Comparison of ENCODE assay signal across 12 mouse cellular contexts in genomic region chr16:16829671-16830070, GRCm38 (mm10). TPM values are rescaled to one million over a fixed set of nuclear protein-coding genes. Genes with fewer than 3 reads are reported as not detected.
A peak's percentile ranks its signal among the peaks of the same experiment; 100 is the strongest.
DNase-seq lines count a peak whose midpoint lies in the region; ATAC-seq lines count a peak whose summit lies in the region.
"Had no signal": no experiment of that assay in that cellular context is flagged by ENCODE, and none has a peak within 500 bp of the region (broad histone marks: within the 10 kb centered on the region; RNA-seq: fewer than 3 reads in every experiment).

No protein-coding gene starts in this region.

- no peaks in the 10 kb centered on the region for H3K4me1 ChIP-seq in heart, embryonic 12.5 days (replicated peaks)
- no peaks in the 10 kb centered on the region for H3K4me1 ChIP-seq in neural tube, embryonic 11.5 days (ENCODE audit: control insufficient read depth, insufficient read depth, low read length)
- peaks cover 6% of the 10 kb centered on the region for H3K4me1 ChIP-seq in limb, embryonic 15.5 days
- 0 out of 2 replicates have a peak, but pooled peaks cover 7% of the 10 kb centered on the region for H3K4me1 ChIP-seq in neural tube, embryonic 15.5 days

- H3K4me2 ChIP-seq in heart, embryonic 12.5 days, result 0 out of 2 replicates have a peak overlapping the region, but pooled peaks have one; percentile 87
- H3K4me2 ChIP-seq in neural tube, embryonic 11.5 days (ENCODE audit: low read depth), result no peak overlapping the region
- no peak overlapping the region for H3K4me2 ChIP-seq in limb, embryonic 15.5 days
- peak overlapping the region; percentile 88 for H3K4me2 ChIP-seq in neural tube, embryonic 15.5 days

- no peaks in the 10 kb centered on the region for H3K9me3 ChIP-seq in heart, embryonic 12.5 days (replicated peaks)
- no peaks in the 10 kb centered on the region for H3K9me3 ChIP-seq in neural tube, embryonic 11.5 days (ENCODE audit: control insufficient read depth, low read length)
- no peaks in the 10 kb centered on the region for H3K9me3 ChIP-seq in limb, embryonic 15.5 days
- H3K9me3 ChIP-seq in neural tube, embryonic 15.5 days (replicated peaks), result no peaks in the 10 kb centered on the region

- H3K27me3 ChIP-seq in heart, embryonic 12.5 days (replicated peaks), result no peaks in the 10 kb centered on the region
- H3K27me3 ChIP-seq in neural tube, embryonic 11.5 days (ENCODE audit: control insufficient read depth, insufficient read depth, low read length), result no peaks in the 10 kb centered on the region
- no peaks in the 10 kb centered on the region for H3K27me3 ChIP-seq in limb, embryonic 15.5 days
- no peaks in the 10 kb centered on the region for H3K27me3 ChIP-seq in neural tube, embryonic 15.5 days (replicated peaks)

- 78% methylated on average over 3 of the region's 3 CpGs for WGBS in heart, embryonic 12.5 days
- WGBS in neural tube, embryonic 11.5 days, result 87% methylated on average over 3 of the region's 3 CpGs
- WGBS in limb, embryonic 15.5 days, result 86% methylated on average over 3 of the region's 3 CpGs
- WGBS in neural tube, embryonic 15.5 days, result 88% methylated on average over 3 of the region's 3 CpGs

- H3K27ac ChIP-seq in heart, embryonic 12.5 days (ENCODE audit: poor library complexity, severe bottlenecking), result no peak overlapping the region
- H3K27ac ChIP-seq in neural tube, embryonic 11.5 days (ENCODE audit: low read depth, low read length), result no peak overlapping the region
- H3K27ac ChIP-seq in limb, embryonic 15.5 days, result no peak overlapping the region
- H3K27ac ChIP-seq in neural tube, embryonic 15.5 days (replicated peaks), result no peak overlapping the region
- H3K27ac ChIP-seq: macrophage had no signal

- H3K9ac ChIP-seq in heart, embryonic 12.5 days, result no peak overlapping the region
- H3K9ac ChIP-seq in neural tube, embryonic 11.5 days (ENCODE audit: low read length), result no peak overlapping the region
- H3K9ac ChIP-seq in limb, embryonic 15.5 days, result no peak overlapping the region
- no peak overlapping the region for H3K9ac ChIP-seq in neural tube, embryonic 15.5 days (replicated peaks)

- H3K36me3 ChIP-seq in heart, embryonic 12.5 days, result no peaks in the 10 kb centered on the region
- H3K36me3 ChIP-seq in neural tube, embryonic 11.5 days (ENCODE audit: control insufficient read depth, insufficient read depth, low read length), result no peaks in the 10 kb centered on the region
- H3K36me3 ChIP-seq in limb, embryonic 15.5 days, result no peaks in the 10 kb centered on the region
- no peaks in the 10 kb centered on the region for H3K36me3 ChIP-seq in neural tube, embryonic 15.5 days

- no peak overlapping the region for H3K4me3 ChIP-seq in heart, embryonic 12.5 days
- no peak overlapping the region for H3K4me3 ChIP-seq in neural tube, embryonic 11.5 days (ENCODE audit: low read depth, low read length)
- H3K4me3 ChIP-seq in limb, embryonic 15.5 days, result no peak overlapping the region
- H3K4me3 ChIP-seq in neural tube, embryonic 15.5 days (replicated peaks), result peak overlapping the region; percentile 74

- no peak for DNase-seq in heart, adult 18-20 months
- DNase-seq in neural tube, embryonic 11.5 days (ENCODE audit: low spot score), result no peak
- DNase-seq in neural tube, embryonic 10.5 days (ENCODE audit: extremely low spot score, low spot score), result no peak
- no peak for DNase-seq in layer of hippocampus, postnatal 25 days (ENCODE audit: extremely low spot score in 1 of 2, low spot score in 1 of 2)
- DNase-seq in right cerebral cortex, adult 18-20 months, result no peak
- DNase-seq: cerebellum, adult 9-10 months had no signal

- ATAC-seq in heart, embryonic 12.5 days (ENCODE audit: insufficient number of reproducible peaks, low FRiP score), result no peak
- ATAC-seq in neural tube, embryonic 11.5 days (ENCODE audit: insufficient read depth, low FRiP score, low TSS enrichment), result peak; percentile 43; the same call in 1 of the 2 replicates
- ATAC-seq in limb, embryonic 15.5 days (ENCODE audit: insufficient number of reproducible peaks, low FRiP score, low TSS enrichment, low read depth), result 0 out of 2 replicates have a peak, but pooled peaks have one; percentile 7
- no peak for ATAC-seq in neural tube, embryonic 15.5 days (ENCODE audit: low FRiP score)

RNA-seq across cellular contexts. Expression of gene Spag6l, which starts 0.4 kb away (rescaled TPM):
- 0.12 and 0.15 TPM in 2 replicates for polyA plus RNA-seq in heart, embryonic 12.5 days (2016; fragmentation: Nextera tagmentation; extraction: Ambion mirVana)
- under 1 TPM in 1 of 2 experiments, not detected in 1; 0.54 TPM for total RNA-seq in heart, adult 18-20 months (2021)
- polyA plus RNA-seq in neural tube, embryonic 11.5 days (2014; fragmentation: Nextera tagmentation; extraction: Ambion mirVana), result 1.2 and 1.7 TPM in 2 replicates
- not detected in 2 replicates for polyA plus RNA-seq in limb, embryonic 15.5 days (2015; fragmentation: Nextera tagmentation; extraction: Ambion mirVana)
- 13.9 and 16.3 TPM in 2 replicates for polyA plus RNA-seq in neural tube, embryonic 15.5 days (2015; fragmentation: Nextera tagmentation; extraction: Ambion mirVana)
- 10 to 100 TPM in 1 of 2 experiments, 1 to 10 TPM in 1; 8.7 to 10.6 TPM for total RNA-seq in layer of hippocampus, postnatal 25 days (2021)
- polyA plus RNA-seq: inflammation-experienced regulatory T-cells, adult 6 months; macrophage had no signal

RNA-seq across cellular contexts. Expression of gene Igll1, which starts 34.1 kb away (rescaled TPM):
- polyA plus RNA-seq in heart, embryonic 12.5 days (2016; fragmentation: Nextera tagmentation; extraction: Ambion mirVana), result 0.15 TPM in 1 of 2 replicates, not detected in the other
- total RNA-seq in heart, adult 18-20 months (2021), result not detected
- polyA plus RNA-seq in neural tube, embryonic 11.5 days (2014; fragmentation: Nextera tagmentation; extraction: Ambion mirVana), result not detected in 2 replicates
- 0.52 and 0.62 TPM in 2 replicates for polyA plus RNA-seq in limb, embryonic 15.5 days (2015; fragmentation: Nextera tagmentation; extraction: Ambion mirVana)
- 0.57 TPM in 1 of 2 replicates, not detected in the other for polyA plus RNA-seq in neural tube, embryonic 15.5 days (2015; fragmentation: Nextera tagmentation; extraction: Ambion mirVana)
- total RNA-seq in layer of hippocampus, postnatal 25 days (2021), result not detected
- total RNA-seq: adrenal gland, postnatal 36 days had no signal
- polyA plus RNA-seq: inflammation-experienced regulatory T-cells, adult 6 months; macrophage had no signal

RNA-seq across cellular contexts. Expression of gene Top3b, which starts 40.9 kb away (rescaled TPM):
- polyA plus RNA-seq in heart, embryonic 12.5 days (2016; fragmentation: Nextera tagmentation; extraction: Ambion mirVana), result 44.3 and 49.4 TPM in 2 replicates
- total RNA-seq in heart, adult 18-20 months (2021), result 10 to 100 TPM; 23.1 to 28.6 TPM
- 63.5 and 67.0 TPM in 2 replicates for polyA plus RNA-seq in neural tube, embryonic 11.5 days (2014; fragmentation: Nextera tagmentation; extraction: Ambion mirVana)
- polyA plus RNA-seq in limb, embryonic 15.5 days (2015; fragmentation: Nextera tagmentation; extraction: Ambion mirVana), result 72.0 and 76.4 TPM in 2 replicates
- polyA plus RNA-seq in neural tube, embryonic 15.5 days (2015; fragmentation: Nextera tagmentation; extraction: Ambion mirVana), result 69.8 and 70.6 TPM in 2 replicates
- total RNA-seq in layer of hippocampus, postnatal 25 days (2021), result 10 to 100 TPM; 61.5 to 70.4 TPM

RNA-seq across cellular contexts. Expression of gene Vpreb1, which starts 41.0 kb away (rescaled TPM):
- 0.70 and 1.1 TPM in 2 replicates for polyA plus RNA-seq in heart, embryonic 12.5 days (2016; fragmentation: Nextera tagmentation; extraction: Ambion mirVana)
- total RNA-seq in heart, adult 18-20 months (2021), result under 1 TPM in 1 of 2 experiments, not detected in 1; 0.39 TPM
- polyA plus RNA-seq in neural tube, embryonic 11.5 days (2014; fragmentation: Nextera tagmentation; extraction: Ambion mirVana), result 1.2 and 1.7 TPM in 2 replicates
- 2.0 and 2.4 TPM in 2 replicates for polyA plus RNA-seq in limb, embryonic 15.5 days (2015; fragmentation: Nextera tagmentation; extraction: Ambion mirVana)
- 1.5 and 1.6 TPM in 2 replicates for polyA plus RNA-seq in neural tube, embryonic 15.5 days (2015; fragmentation: Nextera tagmentation; extraction: Ambion mirVana)
- total RNA-seq in layer of hippocampus, postnatal 25 days (2021), result 1 to 10 TPM in 1 of 2 experiments, under 1 TPM in 1; 0.52 to 1.6 TPM
- polyA plus RNA-seq: macrophage had no signal

Comparison
In these comparisons a context has a peak if more than half of its experiments do, and no peak if none do; other contexts are left out.
1. ATAC-seq: peak in neural tube, embryonic 11.5 days (single experiment) and limb, embryonic 15.5 days (single experiment); none in heart, embryonic 12.5 days (single experiment) and neural tube, embryonic 15.5 days (single experiment).
2. H3K4me2 ChIP-seq: peak in heart, embryonic 12.5 days (single experiment) and neural tube, embryonic 15.5 days (single experiment); none in neural tube, embryonic 11.5 days (single experiment) and limb, embryonic 15.5 days (single experiment).